Mouse (Mus musculus) layer of hippocampus, adult 9-10 months (tissue): ENCODE data around the gene Fbxo9.

Experiments
- DNase-seq: peaks from one replicate; pipeline ENCODE4 v3.0.0; 2022; ENCODE audit warnings: low spot score

The Fbxo9 gene

DNA sequence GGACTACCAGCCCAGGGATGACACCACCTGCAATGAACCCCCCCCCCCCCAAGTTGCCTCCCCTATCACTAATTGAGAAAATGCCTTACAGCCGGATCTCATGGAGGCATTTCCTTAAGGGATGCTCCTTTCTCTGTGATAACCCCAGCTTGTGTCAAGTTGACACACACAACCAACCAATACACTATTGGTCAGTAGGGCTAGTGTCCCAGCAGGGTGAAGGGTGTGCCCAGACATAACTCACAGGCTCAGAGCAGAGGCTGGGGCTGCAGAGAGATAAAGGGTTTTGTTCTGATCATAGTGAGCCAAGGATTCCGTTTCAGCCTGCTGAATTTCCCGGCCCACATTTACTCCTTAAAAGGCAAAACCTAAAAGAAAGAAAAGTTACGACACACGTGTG is 38.4 kb downstream of the Fbxo9 start:
- no peak for DNase-seq

DNA sequence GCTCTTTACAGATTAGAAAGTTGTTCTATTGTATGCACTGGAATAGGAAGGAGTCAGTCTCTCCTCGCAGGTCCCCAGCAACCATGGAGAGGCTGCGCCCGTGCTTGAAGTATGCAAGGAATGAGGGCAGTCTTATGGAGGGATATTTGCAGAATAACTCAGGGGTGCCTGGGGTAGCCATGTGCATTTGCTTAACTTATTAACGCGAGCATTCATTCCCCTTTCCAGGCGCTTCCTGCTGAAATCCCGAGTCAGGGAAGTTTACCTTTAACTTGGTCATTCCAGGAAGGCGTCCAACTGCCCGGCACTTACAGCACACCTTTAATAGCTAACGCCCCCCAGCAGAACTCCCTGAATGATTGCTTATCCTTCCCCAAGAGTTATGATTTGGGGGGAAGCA is 44.7 kb downstream of the Fbxo9 start:
- DNase-seq: no peak

DNA sequence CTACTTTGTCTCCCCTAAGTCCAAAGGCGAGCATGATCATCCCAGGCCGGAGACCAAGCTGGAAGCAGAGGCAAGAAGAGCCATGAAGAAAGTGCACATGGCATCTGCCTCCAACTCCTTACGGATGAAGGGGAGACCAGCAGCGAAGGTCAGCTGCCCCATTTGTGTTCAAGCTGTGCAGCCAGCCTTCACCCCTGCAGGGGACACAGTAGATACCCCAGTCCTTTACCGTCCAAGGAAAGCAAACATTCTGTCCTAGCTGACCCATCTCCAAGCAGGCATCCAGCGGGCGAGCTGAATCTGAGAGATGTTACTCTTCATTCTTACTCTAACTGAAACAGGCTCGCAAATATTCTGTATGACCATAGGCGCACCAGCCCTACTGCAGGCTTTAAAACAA is 46.5 kb downstream of the Fbxo9 start:
- no peak for DNase-seq

DNA sequence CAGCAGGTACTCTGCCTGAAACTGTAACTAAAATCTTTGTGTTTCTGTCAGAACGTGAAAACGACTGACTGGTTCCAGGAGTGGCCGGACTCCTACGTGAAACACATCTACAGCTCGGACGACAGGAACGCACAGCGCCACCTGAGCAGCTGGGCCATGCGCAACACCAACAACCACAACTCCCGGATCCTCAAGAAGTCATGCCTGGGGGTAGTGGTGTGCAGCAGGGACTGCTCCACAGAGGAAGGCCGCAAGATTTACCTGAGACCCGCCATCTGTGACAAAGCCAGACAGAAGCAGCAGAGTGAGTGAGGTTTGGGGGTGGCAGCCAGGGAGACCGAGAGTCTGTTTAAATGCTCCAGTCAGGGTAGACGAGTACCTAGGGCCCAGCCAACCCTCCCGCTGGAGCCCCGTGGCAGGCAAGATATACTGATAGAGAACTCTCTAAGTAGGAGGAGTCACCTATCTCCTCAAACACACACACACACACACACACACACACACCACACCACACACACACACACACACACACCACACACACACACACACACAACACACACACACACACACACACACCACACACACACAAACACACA is 49.2 kb downstream of the Fbxo9 start:
- DNase-seq: no peak

DNA sequence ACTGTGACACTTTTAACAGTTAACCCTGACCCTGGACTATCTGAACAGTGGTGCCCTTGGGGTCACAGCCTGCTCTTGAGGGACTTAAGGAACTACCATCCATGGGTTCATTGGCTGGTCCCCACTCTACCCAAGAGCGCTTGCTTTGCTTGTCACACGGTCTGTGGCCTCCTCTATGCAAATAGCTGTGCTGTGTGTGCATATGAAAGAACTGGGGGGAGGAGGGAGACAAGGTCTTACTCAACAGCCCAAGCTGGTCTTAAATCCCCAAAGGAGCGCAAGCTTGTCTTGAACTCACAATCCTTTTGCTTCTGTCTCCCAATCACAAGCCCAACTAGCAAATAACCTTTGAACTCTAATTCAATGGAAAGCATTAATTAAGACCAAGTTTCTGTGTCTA is 54.6 kb downstream of the Fbxo9 start:
- DNase-seq: no peak

DNA sequence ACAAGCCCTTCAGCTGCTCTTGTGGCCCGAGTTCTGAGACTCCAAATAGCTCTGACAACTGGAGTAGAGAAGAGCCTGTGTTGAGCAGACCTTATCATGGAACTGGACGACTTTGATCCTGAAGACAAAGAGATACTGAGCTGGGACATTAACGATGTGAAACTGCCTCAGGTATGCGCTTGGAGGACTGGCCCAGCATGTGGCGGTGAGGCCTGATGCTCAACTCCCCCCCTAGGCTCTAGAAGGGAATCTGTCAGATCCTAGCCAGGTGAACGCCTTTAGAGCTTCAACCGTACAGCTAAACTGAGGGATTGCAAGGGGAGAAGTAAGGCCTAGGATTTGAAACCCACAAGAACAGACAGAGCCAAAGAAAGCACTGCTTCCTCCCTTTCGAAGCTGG is 55.0 kb downstream of the Fbxo9 start:
- no peak for DNase-seq

DNA sequence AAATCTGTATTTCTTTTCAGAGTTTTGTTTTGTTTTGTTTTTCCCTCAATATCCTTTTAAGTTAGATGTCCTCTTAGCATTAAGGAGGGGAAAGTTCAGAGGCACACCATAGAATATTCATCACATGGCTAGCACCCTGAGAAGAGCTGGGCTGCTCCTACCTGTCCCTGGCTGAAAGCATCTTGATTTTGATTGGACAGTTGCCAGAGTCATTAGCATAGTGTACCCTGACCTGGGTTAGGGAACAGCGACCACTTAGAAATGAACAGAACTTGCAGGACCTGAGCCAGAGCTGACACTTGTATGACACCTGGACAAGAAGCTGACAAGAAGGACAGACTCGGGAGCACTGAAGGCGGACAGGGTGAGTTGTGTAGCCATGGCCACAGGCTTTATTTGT is 57.2 kb downstream of the Fbxo9 start, which contains the start of gene Gcm1:
TSS of gene Gcm1 (plus strand) at position 248 of the 400 bp plus-strand sequence.
- DNase-seq: no peak

DNA sequence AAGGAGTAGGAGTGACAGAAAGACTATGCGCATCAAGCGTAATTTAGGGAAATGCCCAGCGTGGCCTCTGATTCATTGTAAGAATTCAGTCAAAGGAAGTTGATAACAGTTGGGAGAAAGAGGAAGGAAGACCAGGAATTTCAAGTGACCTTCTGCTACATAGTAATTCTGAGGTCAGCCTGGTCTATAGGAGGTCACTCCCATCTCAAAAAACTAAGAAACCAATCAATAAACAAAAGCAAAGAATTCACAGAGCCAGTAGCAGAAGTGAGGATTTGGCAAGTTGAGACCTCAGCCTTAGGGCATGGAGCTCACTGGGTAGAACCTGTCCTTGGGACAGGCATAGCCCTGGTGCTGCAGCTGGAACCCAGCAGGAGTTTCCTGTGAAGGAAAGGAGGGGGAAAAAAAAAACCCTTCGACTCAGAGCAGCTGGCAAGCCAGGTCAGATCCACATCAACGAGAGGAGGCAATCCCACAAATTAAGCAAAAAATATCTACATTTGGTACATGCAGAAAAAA is 58.4 kb downstream of the Fbxo9 start:
- DNase-seq: no peak

DNA sequence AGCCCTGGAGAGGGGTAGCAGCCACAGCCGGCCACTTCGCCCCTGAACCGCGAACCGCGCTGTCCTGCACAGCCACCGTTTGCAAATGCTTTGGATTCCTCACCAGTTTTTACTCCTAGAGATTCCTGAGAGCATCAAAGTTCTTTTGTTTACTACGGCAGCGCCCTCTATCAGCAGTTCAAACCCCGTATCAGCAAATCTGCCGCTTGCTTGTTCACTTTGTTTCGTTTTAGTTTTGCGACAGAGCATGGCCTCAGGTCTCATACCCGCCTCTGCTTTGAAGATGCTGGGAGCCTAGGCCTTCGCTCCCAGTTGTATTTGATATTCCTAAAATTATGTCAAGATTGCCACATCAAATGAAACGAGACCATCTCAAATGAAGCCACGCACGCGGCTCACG is 62.1 kb downstream of the Fbxo9 start:
- no peak for DNase-seq

DNA sequence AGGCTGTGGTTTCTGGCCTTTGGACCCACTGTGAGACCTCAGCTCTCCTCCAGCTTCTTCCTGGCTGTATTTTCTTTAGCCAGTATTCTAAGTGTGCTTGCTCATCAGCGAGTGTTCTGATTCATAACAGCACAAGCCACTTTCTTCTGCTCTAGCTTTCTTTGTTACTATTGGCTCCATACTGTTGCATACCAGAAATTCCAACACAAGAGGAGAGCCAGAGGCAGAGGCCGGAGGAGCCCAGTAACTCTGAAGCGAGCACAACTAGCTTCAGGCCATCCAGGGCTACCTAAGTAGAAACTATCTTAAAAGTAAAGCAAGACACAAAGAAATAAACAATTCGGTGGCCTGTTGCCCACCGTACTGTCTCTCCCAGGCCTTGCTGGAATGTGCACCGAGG is 63.7 kb downstream of the Fbxo9 start:
- DNase-seq: no peak

DNA sequence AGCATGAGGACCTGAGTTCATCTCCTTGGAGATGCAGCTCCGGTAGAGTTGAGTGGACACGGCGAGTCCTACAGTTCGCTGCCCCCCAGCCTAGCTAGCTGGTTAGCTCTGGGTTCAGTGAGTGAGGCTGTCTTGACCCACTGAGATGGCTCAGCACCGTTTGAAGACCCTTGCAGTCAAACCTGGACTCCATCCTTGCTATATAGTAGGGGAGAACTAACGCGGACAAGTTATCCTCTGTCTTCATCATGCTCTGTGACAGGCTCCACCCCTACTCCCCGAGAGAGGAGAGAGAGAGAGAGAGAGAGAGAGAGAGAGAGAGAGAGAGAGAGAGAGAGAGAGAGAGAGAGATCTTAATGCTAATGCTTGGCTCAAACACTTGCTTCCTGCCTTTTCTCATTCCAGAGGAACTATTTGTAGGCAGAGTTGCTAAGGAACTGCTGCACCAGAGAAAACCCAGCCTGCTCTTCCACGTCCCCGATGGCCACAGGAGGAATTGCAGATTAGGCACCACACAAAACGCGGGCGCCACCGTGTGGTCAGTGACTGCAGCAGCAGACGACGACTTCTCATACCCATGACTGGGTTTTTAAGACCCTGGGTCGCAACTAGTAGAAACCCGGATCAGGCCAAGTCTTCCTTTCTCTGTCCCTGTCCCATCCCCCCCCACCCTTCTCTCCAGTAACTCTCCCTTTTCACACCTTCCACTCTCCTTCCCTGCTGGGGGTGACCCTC is 69.9 kb downstream of the Fbxo9 start:
- DNase-seq: peak; percentile 51

DNA sequence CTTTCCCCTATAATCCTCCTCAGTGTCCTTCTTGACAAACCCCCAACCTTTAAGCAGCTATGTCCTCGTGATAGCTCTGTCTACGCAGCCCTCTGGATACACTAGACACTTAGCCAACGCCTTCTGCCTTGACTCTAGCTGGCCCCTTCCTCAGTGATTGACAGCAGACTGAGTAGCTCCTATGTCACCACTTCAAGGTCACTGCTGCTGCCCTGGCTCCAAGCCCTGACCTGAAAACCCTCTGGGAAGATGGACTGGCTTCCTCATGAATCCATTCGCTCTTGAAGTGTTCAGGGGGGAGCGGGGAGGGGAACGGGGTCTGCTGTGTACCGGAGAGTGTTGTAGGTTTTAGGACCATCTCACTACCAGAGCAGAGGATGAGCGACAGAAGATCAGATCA is 73.0 kb downstream of the Fbxo9 start:
- no peak for DNase-seq

DNA sequence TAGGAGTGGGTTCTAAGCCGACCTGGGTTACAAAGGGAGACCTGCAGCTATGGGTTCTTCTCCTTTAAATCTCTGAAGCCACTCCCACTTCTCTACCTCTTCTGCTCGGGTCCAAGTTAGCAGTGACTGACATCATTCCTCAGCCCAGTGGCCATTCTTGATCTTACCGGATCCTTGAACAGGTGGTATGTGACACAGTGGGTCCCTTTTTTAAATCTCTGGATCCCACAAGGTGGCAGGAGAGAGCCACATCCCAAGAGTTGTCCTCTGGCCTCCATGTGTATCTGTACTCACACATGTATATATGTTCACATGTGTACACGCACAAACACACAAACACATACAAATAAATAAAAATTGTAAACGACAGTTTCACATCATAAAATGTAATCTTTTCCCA is 73.6 kb downstream of the Fbxo9 start:
- no peak for DNase-seq

DNA sequence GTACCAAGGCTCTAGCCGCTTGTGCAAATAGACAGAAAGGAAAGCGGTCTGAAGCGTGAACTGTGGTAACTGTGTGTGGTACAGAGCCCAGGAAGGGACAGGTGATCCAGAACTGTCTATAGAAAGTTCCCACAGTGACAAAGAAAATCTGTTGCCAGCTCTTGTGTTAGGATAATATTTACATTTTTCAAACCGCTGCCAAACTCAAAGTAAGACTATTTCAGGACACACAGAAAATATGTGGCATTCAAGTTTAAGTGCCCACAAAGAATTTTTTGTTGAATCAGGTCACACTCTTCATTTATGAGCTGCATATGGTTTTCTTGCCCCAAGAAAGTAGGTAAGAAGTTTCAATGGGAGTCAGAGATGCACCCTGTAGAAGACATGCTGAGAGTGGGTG is 75.9 kb downstream of the Fbxo9 start:
- no peak for DNase-seq
